Comparison of ENCODE assay signal across 7 mouse cellular contexts in genomic region chr10:91083393-91083927, GRCm38 (mm10). TPM values are rescaled to one million over a fixed set of nuclear protein-coding genes. Genes with fewer than 3 reads are reported as not detected.
DNase-seq lines count a peak whose midpoint lies in the region; ATAC-seq and TF ChIP-seq lines count a peak whose summit lies in the region.

No protein-coding gene starts in this region.

- no peaks in the 10 kb centered on the region for H3K36me3 ChIP-seq in neural tube, embryonic 11.5 days (ENCODE audit: control insufficient read depth, insufficient read depth, low read length)
- H3K36me3 ChIP-seq in embryonic facial prominence, embryonic 14.5 days (ENCODE audit: control insufficient read depth, insufficient read depth, low read length): peaks cover 15% of the 10 kb centered on the region; the same call in 1 of the 2 replicates
- H3K36me3 ChIP-seq in limb, embryonic 13.5 days: peaks cover 8% of the 10 kb centered on the region

- H3K27me3 ChIP-seq in neural tube, embryonic 11.5 days (ENCODE audit: control insufficient read depth, insufficient read depth, low read length): no peaks in the 10 kb centered on the region
- no peaks in the 10 kb centered on the region for H3K27me3 ChIP-seq in embryonic facial prominence, embryonic 14.5 days (replicated peaks; ENCODE audit: control insufficient read depth, insufficient read depth, low read length)
- H3K27me3 ChIP-seq in limb, embryonic 13.5 days: no peaks in the 10 kb centered on the region

- no peaks in the 10 kb centered on the region for H3K4me1 ChIP-seq in neural tube, embryonic 11.5 days (ENCODE audit: control insufficient read depth, insufficient read depth, low read length)
- H3K4me1 ChIP-seq in embryonic facial prominence, embryonic 14.5 days (ENCODE audit: control insufficient read depth, insufficient read depth, low read length): peaks cover 6% of the 10 kb centered on the region; the same call in 1 of the 2 replicates
- peaks cover 16% of the 10 kb centered on the region for H3K4me1 ChIP-seq in limb, embryonic 13.5 days
- no peaks in the 10 kb centered on the region for H3K4me1 ChIP-seq in olfactory bulb, adult 2 months (ENCODE audit: control insufficient read depth, insufficient read depth, low read length)

- TF ChIP-seq POLR2A in olfactory bulb, adult 2 months (IDR thresholded peaks at IDR 0.05; ENCODE audit: insufficient read depth, low read depth, low read length): no peak

- no peaks in the 10 kb centered on the region for H3K9me3 ChIP-seq in neural tube, embryonic 11.5 days (ENCODE audit: control insufficient read depth, low read length)
- H3K9me3 ChIP-seq in embryonic facial prominence, embryonic 14.5 days (ENCODE audit: control insufficient read depth, low read length): no peaks in the 10 kb centered on the region
- H3K9me3 ChIP-seq in limb, embryonic 13.5 days: no peaks in the 10 kb centered on the region

- no peak for TF ChIP-seq CTCF in olfactory bulb, adult 2 months (IDR thresholded peaks at IDR 0.05; ENCODE audit: insufficient read depth, low read depth, low read length)

- ATAC-seq in neural tube, embryonic 11.5 days (ENCODE audit: insufficient read depth, low FRiP score, low TSS enrichment): peak; percentile 0; the same call in 1 of the 2 replicates
- ATAC-seq in embryonic facial prominence, embryonic 14.5 days (ENCODE audit: low read depth): no peak; the same call in 1 of the 2 replicates
- ATAC-seq in limb, embryonic 13.5 days (ENCODE audit: low FRiP score, low read depth): no peak
- no peak; the same call in 1 of the 2 replicates for ATAC-seq in cerebellum, adult (ENCODE audit: insufficient number of reproducible peaks, low FRiP score, low TSS enrichment)

- no peak for DNase-seq in neural tube, embryonic 11.5 days (ENCODE audit: low spot score)
- no peak for DNase-seq in neural tube, embryonic 10.5 days (ENCODE audit: extremely low spot score, low spot score)
- no peak for DNase-seq in embryonic facial prominence, embryonic 14.5 days (ENCODE audit: low spot score)
- DNase-seq in cerebellum, postnatal 14 days: no peak

- H3K4me2 ChIP-seq in neural tube, embryonic 11.5 days (ENCODE audit: low read depth): peak overlapping the region; percentile 54
- H3K4me2 ChIP-seq in embryonic facial prominence, embryonic 14.5 days (ENCODE audit: low read depth, low read length): peak overlapping the region; percentile 69
- peak overlapping the region; percentile 71 for H3K4me2 ChIP-seq in limb, embryonic 13.5 days (replicated peaks)

- H3K9ac ChIP-seq in neural tube, embryonic 11.5 days (ENCODE audit: low read length): peak overlapping the region; percentile 57
- peak overlapping the region; percentile 88 for H3K9ac ChIP-seq in embryonic facial prominence, embryonic 14.5 days (ENCODE audit: low read depth, low read length)
- peak overlapping the region; percentile 77 for H3K9ac ChIP-seq in limb, embryonic 13.5 days

- no peak overlapping the region for H3K27ac ChIP-seq in neural tube, embryonic 11.5 days (ENCODE audit: low read depth, low read length)
- peak overlapping the region; percentile 75 for H3K27ac ChIP-seq in embryonic facial prominence, embryonic 14.5 days (replicated peaks; ENCODE audit: low read depth, low read length)
- peak overlapping the region; percentile 74 for H3K27ac ChIP-seq in limb, embryonic 13.5 days
- no peak overlapping the region for H3K27ac ChIP-seq in olfactory bulb, adult 2 months (ENCODE audit: insufficient read depth, low read depth, low read length)

- WGBS in neural tube, embryonic 11.5 days: 58% methylated on average over 12 of the region's 12 CpGs
- WGBS in embryonic facial prominence, embryonic 14.5 days: 40% methylated on average over 12 of the region's 12 CpGs
- WGBS in limb, embryonic 13.5 days: 42% methylated on average over 12 of the region's 12 CpGs
- WGBS in olfactory bulb, adult 2 months: 26% methylated on average over 12 of the region's 12 CpGs

- H3K4me3 ChIP-seq in neural tube, embryonic 11.5 days (ENCODE audit: low read depth, low read length): peak overlapping the region; percentile 93
- H3K4me3 ChIP-seq in embryonic facial prominence, embryonic 14.5 days (ENCODE audit: low read depth, low read length): peak overlapping the region; percentile 95
- H3K4me3 ChIP-seq in limb, embryonic 13.5 days: peak overlapping the region; percentile 87
- H3K4me3 ChIP-seq in olfactory bulb, adult 2 months (ENCODE audit: insufficient read depth, low read depth, low read length): peak overlapping the region; percentile 83

RNA-seq across cellular contexts. Expression of gene Ikbip, which starts 0.7 kb away (rescaled TPM):
- 22.4 and 26.2 TPM in 2 replicates for polyA plus RNA-seq in neural tube, embryonic 11.5 days (2014; fragmentation: Nextera tagmentation; extraction: Ambion mirVana)
- 74.3 and 79.6 TPM in 2 replicates for polyA plus RNA-seq in embryonic facial prominence, embryonic 14.5 days (2014; fragmentation: Nextera tagmentation; extraction: Ambion mirVana)
- 70.3 and 70.6 TPM in 2 replicates for polyA plus RNA-seq in limb, embryonic 13.5 days (2015; fragmentation: Nextera tagmentation; extraction: Ambion mirVana)
- not detected in 2 replicates for polyA plus RNA-seq in olfactory bulb, adult 2 months (2012; ENCODE audit: insufficient read depth, insufficient read length, low replicate concordance, missing spikeins)

RNA-seq across cellular contexts. Expression of gene Apaf1, which starts 0.9 kb away (rescaled TPM):
- polyA plus RNA-seq in neural tube, embryonic 11.5 days (2014; fragmentation: Nextera tagmentation; extraction: Ambion mirVana): 27.4 and 28.1 TPM in 2 replicates
- polyA plus RNA-seq in embryonic facial prominence, embryonic 14.5 days (2014; fragmentation: Nextera tagmentation; extraction: Ambion mirVana): 25.9 and 28.5 TPM in 2 replicates
- 29.5 and 31.8 TPM in 2 replicates for polyA plus RNA-seq in limb, embryonic 13.5 days (2015; fragmentation: Nextera tagmentation; extraction: Ambion mirVana)
- not detected in 2 replicates for polyA plus RNA-seq in olfactory bulb, adult 2 months (2012; ENCODE audit: insufficient read depth, insufficient read length, low replicate concordance, missing spikeins)

RNA-seq across cellular contexts. Expression of gene Slc25a3, which starts 40.4 kb away (rescaled TPM):
- 434 and 443 TPM in 2 replicates for polyA plus RNA-seq in neural tube, embryonic 11.5 days (2014; fragmentation: Nextera tagmentation; extraction: Ambion mirVana)
- 515 and 526 TPM in 2 replicates for polyA plus RNA-seq in embryonic facial prominence, embryonic 14.5 days (2014; fragmentation: Nextera tagmentation; extraction: Ambion mirVana)
- polyA plus RNA-seq in limb, embryonic 13.5 days (2015; fragmentation: Nextera tagmentation; extraction: Ambion mirVana): 447 and 448 TPM in 2 replicates
- polyA plus RNA-seq in olfactory bulb, adult 2 months (2012; ENCODE audit: insufficient read depth, insufficient read length, low replicate concordance, missing spikeins): 264 TPM in 1 of 2 replicates, not detected in the other

Comparison
In these comparisons a context has a peak if more than half of its experiments do, and no peak if none do; other contexts are left out.
1. H3K27ac ChIP-seq: peak in embryonic facial prominence, embryonic 14.5 days (single experiment) and limb, embryonic 13.5 days (single experiment); none in neural tube, embryonic 11.5 days (single experiment) and olfactory bulb, adult 2 months (single experiment).
2. RNA of gene Apaf1, which starts 0.9 kb away (polyA plus RNA-seq): 29.5 to 31.8 TPM in limb, embryonic 13.5 days, 27.4 to 28.1 TPM in neural tube, embryonic 11.5 days and 25.9 to 28.5 TPM in embryonic facial prominence, embryonic 14.5 days; not detected in olfactory bulb, adult 2 months; every median in the first group is over 10 times any median in the second.
3. Peak in every context shown above with its lines, with median percentiles within 50 percentile points of each other: H3K4me2 ChIP-seq, H3K4me3 ChIP-seq and H3K9ac ChIP-seq.